Mouse (Mus musculus) E14TG2a.4 (cell line): ENCODE results near the gene Pik3r6.

Experiments used
- H3K27me3 ChIP-seq: 2 replicates; pipeline ENCODE4 v1.6.1; 2014; ENCODE audit warnings: low read length, control low read depth; ENCODE audit not compliant: insufficient read depth
- H3K36me3 ChIP-seq: 2 replicates; pipeline ENCODE4 v1.6.1; 2014; ENCODE audit warnings: low read length, control low read depth; ENCODE audit not compliant: insufficient read depth
- H3K4me1 ChIP-seq: replicated peaks from 2 replicates; pipeline ENCODE4 v1.6.1; 2014; ENCODE audit warnings: low read depth, low read length, control low read depth
- H3K4me3 ChIP-seq: replicated peaks from 2 replicates; pipeline ENCODE4 v1.5.1; 2014; ENCODE audit warnings: mild to moderate bottlenecking, low read length
- H3K9me3 ChIP-seq: 2 replicates; pipeline ENCODE4 v1.6.1; 2014; ENCODE audit warnings: low read length, control low read depth
- CTCF ChIP-seq: conservative IDR thresholded peaks from 2 replicates; pipeline ENCODE4 v1.5.1; 2014; ENCODE audit warnings: low read length
- NANOG ChIP-seq: IDR thresholded peaks from 2 replicates; pipeline ENCODE4 v1.6.1; 2014; ENCODE audit warnings: borderline replicate concordance, low read length, mixed read lengths
- POU5F1 ChIP-seq: IDR thresholded peaks from 2 replicates; pipeline ENCODE4 v1.6.1; 2014; ENCODE audit warnings: low read length, borderline replicate concordance

The Pik3r6 gene

GRCm38 (mm10) chr11:68550358-68550757 lies 47.5 kb downstream of the Pik3r6 start:
- Histone ChIP-seq H3K4me3 (no peak overlapping the region), H3K36me3 (no peaks in the 10 kb centered on the region), H3K27me3 (peaks cover 10% of the 10 kb centered on the region; the same call in 1 of the 2 replicates), H3K4me1 (peaks cover 9% of the 10 kb centered on the region), H3K9me3 (no peaks in the 10 kb centered on the region)
- no peak for TF ChIP-seq CTCF
- TF ChIP-seq POU5F1: no peak
- TF ChIP-seq NANOG: no peak

- H3K4me3 ChIP-seq: no peak overlapping the region
- no peaks in the 10 kb centered on the region for H3K9me3 ChIP-seq
- peaks cover 20% of the 10 kb centered on the region for H3K4me1 ChIP-seq
- TF ChIP-seq POU5F1: no peak
- TF ChIP-seq CTCF: peak; percentile 62
- H3K27me3 ChIP-seq: peaks cover 34% of the 10 kb centered on the region
- no peaks in the 10 kb centered on the region for H3K36me3 ChIP-seq
Observed at GRCm38 (mm10) chr11:68553981-68554471, 51.2 kb downstream of the Pik3r6 start.

GRCm38 (mm10) chr11:68555918-68556584 lies 53.2 kb downstream of the Pik3r6 start, which contains the start of gene Mfsd6l:
Mfsd6l (plus strand) TSS chr11:68556186.
- H3K9me3 ChIP-seq: no peaks in the 10 kb centered on the region
- peaks cover 20% of the 10 kb centered on the region for H3K4me1 ChIP-seq
- no peaks in the 10 kb centered on the region for H3K36me3 ChIP-seq
- no peak for TF ChIP-seq POU5F1
- TF ChIP-seq CTCF: peak; percentile 37
- TF ChIP-seq NANOG: no peak
- peak within 1 kb of the TSS; percentile 77 for H3K4me3 ChIP-seq
- peaks cover 28% of the 10 kb centered on the region for H3K27me3 ChIP-seq

- Histone ChIP-seq H3K27me3 (peaks cover 33% of the 10 kb centered on the region), H3K4me3 (no peak overlapping the region), H3K4me1 (peaks cover 11% of the 10 kb centered on the region), H3K36me3 (no peaks in the 10 kb centered on the region), H3K9me3 (no peaks in the 10 kb centered on the region)
- TF ChIP-seq POU5F1: no peak
- TF ChIP-seq CTCF: peak; percentile 69
Observed at GRCm38 (mm10) chr11:68559546-68559945, 56.7 kb downstream of the Pik3r6 start.

- Histone ChIP-seq H3K36me3 (no peaks in the 10 kb centered on the region), H3K27me3 (peaks cover 25% of the 10 kb centered on the region), H3K9me3 (no peaks in the 10 kb centered on the region), H3K4me1 (peaks cover 7% of the 10 kb centered on the region; the same call in 1 of the 2 replicates), H3K4me3 (no peak overlapping the region)
- TF ChIP-seq CTCF (no peak), POU5F1 (no peak), NANOG (no peak)
Observed at GRCm38 (mm10) chr11:68561957-68562950, 59.4 kb downstream of the Pik3r6 start.

- TF ChIP-seq CTCF (no peak), POU5F1 (no peak), NANOG (no peak)
Observed at GRCm38 (mm10) chr11:68564356-68565031, 61.7 kb downstream of the Pik3r6 start.

GRCm38 (mm10) chr11:68565032-68565429 lies 62.2 kb downstream of the Pik3r6 start:
- H3K4me3 ChIP-seq: no peak overlapping the region
- peaks cover 7% of the 10 kb centered on the region; the same call in 1 of the 2 replicates for H3K4me1 ChIP-seq
- H3K36me3 ChIP-seq: no peaks in the 10 kb centered on the region
- TF ChIP-seq POU5F1 (no peak), CTCF (no peak), NANOG (no peak)
- peaks cover 21% of the 10 kb centered on the region for H3K27me3 ChIP-seq
- H3K9me3 ChIP-seq: no peaks in the 10 kb centered on the region

More at GRCm38 (mm10) chr11:68564356-68565031, 61.7 kb downstream of the Pik3r6 start:
- Histone ChIP-seq H3K4me3 (no peak overlapping the region), H3K4me1 (peaks cover 7% of the 10 kb centered on the region; the same call in 1 of the 2 replicates), H3K36me3 (no peaks in the 10 kb centered on the region), H3K27me3 (peaks cover 21% of the 10 kb centered on the region), H3K9me3 (no peaks in the 10 kb centered on the region)

GRCm38 (mm10) chr11:68566447-68567059 lies 63.7 kb downstream of the Pik3r6 start:
- TF ChIP-seq NANOG: no peak
- no peak for TF ChIP-seq POU5F1
- peak; percentile 37 for TF ChIP-seq CTCF
- H3K36me3 ChIP-seq: no peaks in the 10 kb centered on the region
- H3K4me3 ChIP-seq: no peak overlapping the region
- peaks cover 7% of the 10 kb centered on the region; the same call in 1 of the 2 replicates for H3K4me1 ChIP-seq
- peaks cover 21% of the 10 kb centered on the region for H3K27me3 ChIP-seq
- no peaks in the 10 kb centered on the region for H3K9me3 ChIP-seq
